Mouse (Mus musculus) kidney, adult 2 months (tissue): ENCODE measurements at regions not wholly inside any gene's neighbourhood (a gene's known extent, or its start where the extent isn't known, plus 50 kb on each side); places are given as distances from the start of the nearest gene placed in this dataset.

Experiments used
- CTCF ChIP-seq: fragments of 200-500 bp; conservative IDR thresholded peaks from 2 replicates; pipeline ENCODE4 v1.5.1; 2011; ENCODE audit warnings: low read depth, mild to moderate bottlenecking, control low read depth, low read length, moderate library complexity, mixed read lengths; ENCODE audit not compliant: insufficient read depth, insufficient read length
- POLR2A ChIP-seq: fragments of 200-500 bp; IDR thresholded peaks from one replicate; pipeline ENCODE4 v1.6.1; 2011; ENCODE audit warnings: low read depth, low read length, control low read depth

GRCm38 (mm10) chr12:56233209-56233608 is 112.5 kb downstream of the Mbip start:
- TF ChIP-seq CTCF: no peak
- no peak for TF ChIP-seq POLR2A
